Mouse (Mus musculus): ENCODE data around the gene 4921539E11Rik.

The 4921539E11Rik gene

GRCm38 (mm10) chr4:103290763-103291162, at the start of gene 4921539E11Rik:
Gene 4921539E11Rik (minus strand): TSS chr4:103290863.
- DNase-seq (ENCODE audit: low spot score in 2 of 2), result no peak

GRCm38 (mm10) chr4:103335134-103335533, 44.5 kb upstream of the 4921539E11Rik start:
- DNase-seq (ENCODE audit: low spot score in 2 of 2), result no peak

- no peak for DNase-seq (ENCODE audit: low spot score in 2 of 2)
Observed at GRCm38 (mm10) chr4:103329348-103329747, 38.7 kb upstream of the 4921539E11Rik start.

GRCm38 (mm10) chr4:103326994-103327393, 36.3 kb upstream of the 4921539E11Rik start:
- no peak for DNase-seq (ENCODE audit: low spot score in 2 of 2)

GRCm38 (mm10) chr4:103324688-103325451, 34.2 kb upstream of the 4921539E11Rik start:
- DNase-seq (ENCODE audit: low spot score in 2 of 2), result no peak

GRCm38 (mm10) chr4:103321461-103321860, 30.8 kb upstream of the 4921539E11Rik start:
- no peak for DNase-seq (ENCODE audit: low spot score in 2 of 2)

- DNase-seq (ENCODE audit: low spot score in 2 of 2), result no peak
Observed at GRCm38 (mm10) chr4:103315861-103316260, 25.2 kb upstream of the 4921539E11Rik start.

- no peak for DNase-seq (ENCODE audit: low spot score in 2 of 2)
Observed at GRCm38 (mm10) chr4:103314526-103314910, 23.9 kb upstream of the 4921539E11Rik start.

- DNase-seq (ENCODE audit: low spot score in 2 of 2), result peak; percentile 97
Observed at GRCm38 (mm10) chr4:103313587-103314525, 23.2 kb upstream of the 4921539E11Rik start, which contains the start of gene Oma1. Gene Oma1 (plus strand): TSS chr4:103313812.

- no peak for DNase-seq (ENCODE audit: low spot score in 2 of 2)
Observed at GRCm38 (mm10) chr4:103303851-103304250, 13.2 kb upstream of the 4921539E11Rik start.

- DNase-seq (ENCODE audit: low spot score in 2 of 2), result no peak
Observed at GRCm38 (mm10) chr4:103299342-103299741, 8.7 kb upstream of the 4921539E11Rik start.

GRCm38 (mm10) chr4:103288342-103288741, 2.3 kb downstream of the 4921539E11Rik start:
- DNase-seq (ENCODE audit: low spot score in 2 of 2), result no peak

GRCm38 (mm10) chr4:103273021-103273420, 17.6 kb downstream of the 4921539E11Rik start:
- no peak for DNase-seq (ENCODE audit: low spot score in 2 of 2)

- DNase-seq (ENCODE audit: low spot score in 2 of 2), result no peak
Observed at GRCm38 (mm10) chr4:103269336-103269735, 21.3 kb downstream of the 4921539E11Rik start.

- no peak for DNase-seq (ENCODE audit: low spot score in 2 of 2)
Observed at GRCm38 (mm10) chr4:103265166-103265565, 25.5 kb downstream of the 4921539E11Rik start.

- DNase-seq (ENCODE audit: low spot score in 2 of 2), result no peak
Observed at GRCm38 (mm10) chr4:103263812-103264396, 26.8 kb downstream of the 4921539E11Rik start.

GRCm38 (mm10) chr4:103263378-103263777, 27.3 kb downstream of the 4921539E11Rik start:
- no peak for DNase-seq (ENCODE audit: low spot score in 2 of 2)

GRCm38 (mm10) chr4:103258817-103259216, 31.8 kb downstream of the 4921539E11Rik start:
- DNase-seq (ENCODE audit: low spot score in 2 of 2), result no peak

GRCm38 (mm10) chr4:103253846-103254245, 36.8 kb downstream of the 4921539E11Rik start:
- no peak for DNase-seq (ENCODE audit: low spot score in 2 of 2)

- DNase-seq (ENCODE audit: low spot score in 2 of 2), result no peak
Observed at GRCm38 (mm10) chr4:103249436-103250085, 41.1 kb downstream of the 4921539E11Rik start.

- DNase-seq (ENCODE audit: low spot score in 2 of 2), result no peak
Observed at GRCm38 (mm10) chr4:103247813-103248212, 42.9 kb downstream of the 4921539E11Rik start.

GRCm38 (mm10) chr4:103247249-103247648, 43.4 kb downstream of the 4921539E11Rik start:
- DNase-seq (ENCODE audit: low spot score in 2 of 2), result no peak
